ENCODE assay signal across 8 mouse cellular contexts in the genomic region with DNA sequence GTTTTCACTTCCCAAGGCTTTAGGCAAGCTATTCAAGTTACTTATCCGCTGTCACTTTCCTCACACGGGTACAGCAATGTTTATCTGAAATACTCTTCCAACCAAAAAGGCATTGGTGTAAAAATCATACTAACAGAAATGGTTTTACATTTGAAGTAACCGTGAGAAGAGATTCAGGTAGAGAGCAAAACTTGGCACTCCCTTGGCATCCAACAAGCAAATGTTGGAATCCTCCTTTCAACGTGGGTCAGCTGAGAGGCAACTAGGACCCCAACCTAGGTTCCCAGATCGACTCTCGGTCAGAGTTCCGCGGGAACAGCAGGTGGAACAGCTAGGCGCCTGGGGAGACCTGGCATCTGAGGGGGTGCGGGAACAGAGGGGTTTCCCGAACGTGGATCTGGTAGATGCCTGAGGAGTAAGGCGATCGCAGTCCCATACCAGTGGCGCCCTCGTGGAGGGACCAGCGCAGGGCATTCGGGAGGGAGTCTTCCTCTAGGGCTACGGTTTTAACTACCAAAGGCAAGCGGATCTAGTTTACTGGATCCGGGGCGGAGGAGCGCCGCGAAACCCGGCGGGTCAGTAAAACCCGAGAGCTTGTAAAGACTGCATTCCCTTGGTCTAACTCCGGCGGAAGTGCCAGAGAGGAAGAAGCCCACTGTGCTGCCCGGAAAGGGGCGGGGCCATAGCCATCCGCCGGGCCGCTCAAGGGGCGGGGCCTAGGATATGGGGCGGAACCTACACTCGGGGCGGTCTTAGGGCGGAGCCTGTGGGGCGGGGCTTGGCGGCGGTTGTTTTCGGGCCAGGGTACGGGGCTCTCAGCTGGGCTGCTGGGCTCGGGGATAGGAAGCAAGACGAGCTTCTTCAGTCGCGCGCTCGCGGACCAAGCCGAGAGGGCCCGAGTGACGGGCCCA. TPM values are rescaled to one million over a fixed set of nuclear protein-coding genes. Genes with fewer than 3 reads are reported as not detected.
DNase-seq lines count a peak whose midpoint lies in the region; ATAC-seq lines count a peak whose summit lies in the region.

A gene (plus strand): TSS at position 781 of the 911 bp plus-strand sequence.

- H3K9me3 ChIP-seq in hindbrain, embryonic 13.5 days = no peaks in the 10 kb centered on the region

- H3K4me3 ChIP-seq in hindbrain, embryonic 13.5 days = peak within 1 kb of the TSS; percentile 81

- ATAC-seq in hindbrain, embryonic 13.5 days (ENCODE audit: low FRiP score) = peak; percentile 99

- peak; percentile 96 for DNase-seq in T-cell, adult 2 months (ENCODE audit: low spot score)
- DNase-seq in cerebellum, postnatal 25 days = peak; percentile 97 to 98
- DNase-seq in frontal cortex, postnatal 25 days (ENCODE audit: low spot score in 2 of 2) = peak; percentile 95
- DNase-seq in layer of hippocampus, postnatal 25 days (ENCODE audit: extremely low spot score in 1 of 2, low spot score in 1 of 2) = peak; percentile 91 to 94
- peak; percentile 99 for DNase-seq in lung, postnatal 14 days
- DNase-seq in ovary, postnatal 36 days (ENCODE audit: low spot score) = peak; percentile 99
- peak; percentile 100 for DNase-seq in thymus, postnatal 14 days

- H3K9ac ChIP-seq in hindbrain, embryonic 13.5 days = peak within 1 kb of the TSS; percentile 84

- peak within 1 kb of the TSS; percentile 83 for H3K4me2 ChIP-seq in hindbrain, embryonic 13.5 days

- no peaks in the 10 kb centered on the region for H3K36me3 ChIP-seq in hindbrain, embryonic 13.5 days

- H3K4me1 ChIP-seq in hindbrain, embryonic 13.5 days (replicated peaks) = peaks cover 25% of the 10 kb centered on the region

- under 1% methylated on average over 55 of the region's 55 CpGs for WGBS in hindbrain, embryonic 13.5 days

- 0 out of 2 replicates have a peak, but pooled peaks cover 4% of the 10 kb centered on the region for H3K27me3 ChIP-seq in hindbrain, embryonic 13.5 days

- peak within 1 kb of the TSS; percentile 86 for H3K27ac ChIP-seq in hindbrain, embryonic 13.5 days

RNA-seq across cellular contexts. Expression of the gene that starts here (rescaled TPM):
- polyA plus RNA-seq in hindbrain, embryonic 13.5 days (2015; fragmentation: Nextera tagmentation; extraction: Ambion mirVana) = 15.8 and 18.6 TPM in 2 replicates
- total RNA-seq in layer of hippocampus, postnatal 25 days (2021) = 10 to 100 TPM; 71.1 to 78.5 TPM

Comparison
In these comparisons a context has a peak if more than half of its experiments do, and no peak if none do; other contexts are left out.
1. Peak in every context shown above with its lines: DNase-seq, ATAC-seq, H3K4me3 ChIP-seq and H3K27ac ChIP-seq.